Mouse (Mus musculus) megakaryocyte, embryonic 14.5 days (primary cell): ENCODE results near the gene Tac2. TPM values are rescaled to one million over a fixed set of nuclear protein-coding genes. Genes with fewer than 3 reads are reported as not detected.
A peak's percentile ranks its signal among the peaks of the same experiment; 100 is the strongest.

Source experiments
- H3K27me3 ChIP-seq: replicated peaks from 2 replicates; pipeline ENCODE3; 2012; ENCODE audit warnings: inconsistent platforms
- H3K36me3 ChIP-seq: replicated peaks from 2 replicates; pipeline ENCODE3; 2012; ENCODE audit warnings: low read length, inconsistent platforms, mixed read lengths
- H3K4me1 ChIP-seq: 2 replicates; pipeline ENCODE4 v1.6.1; 2012; ENCODE audit warnings: inconsistent platforms
- H3K4me3 ChIP-seq: replicated peaks from 2 replicates; pipeline ENCODE3; 2012; ENCODE audit warnings: moderate library complexity, mild to moderate bottlenecking, inconsistent platforms
- H3K9me3 ChIP-seq: 2 replicates; pipeline ENCODE4 v1.6.1; 2012; ENCODE audit warnings: inconsistent platforms
- FLI1 ChIP-seq: IDR thresholded peaks from 2 replicates; pipeline ENCODE4 v1.6.1; 2012; ENCODE audit warnings: low read length, inconsistent platforms, mixed read lengths
- GATA1 ChIP-seq: IDR thresholded peaks from 3 replicates; pipeline ENCODE4 v1.6.1; 2012; ENCODE audit warnings: mixed read lengths, low read length, inconsistent platforms, borderline replicate concordance
- polyA plus RNA-seq: library from polyadenylated mRNA; stranded (reverse); fragments of >175 nt; gene quantifications from 2 replicates; pipeline ENCODE4 v1.2.3, GENCODE M21; 2012; ENCODE audit warnings: low replicate concordance; ENCODE audit not compliant: insufficient read depth

Tac2 gene
- not detected in 2 replicates for polyA plus RNA-seq

DNA sequence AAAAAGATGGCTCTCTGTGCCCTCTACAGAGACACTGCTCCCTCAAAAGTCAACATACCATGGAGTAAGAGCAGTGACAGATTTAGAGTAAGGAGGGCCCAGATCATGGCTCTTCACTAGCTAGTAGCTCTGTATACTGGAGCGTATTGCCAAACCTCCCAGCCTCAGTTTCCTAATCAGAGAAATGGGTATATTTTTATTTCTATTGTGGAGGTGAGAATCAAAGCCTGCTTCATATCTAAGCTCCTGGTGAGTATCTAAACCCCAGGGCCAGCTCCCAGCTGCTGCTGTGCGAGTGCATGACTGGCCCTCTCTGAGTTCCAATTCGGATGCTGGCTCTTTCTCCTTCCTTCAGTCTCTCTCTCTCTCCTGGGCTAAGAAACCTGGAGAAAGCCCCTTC lies at the start of gene Tac2:
Gene Tac2, plus strand, starts transcription at position 301 of the 400 bp plus-strand sequence.
- Histone ChIP-seq H3K36me3 (no peaks in the 10 kb centered on the region), H3K4me3 (no peak within 1 kb of the TSS), H3K27me3 (peaks cover 95% of the 10 kb centered on the region), H3K9me3 (no peaks in the 10 kb centered on the region), H3K4me1 (peaks cover 3% of the 10 kb centered on the region; the same call in 1 of the 2 replicates)
- TF ChIP-seq FLI1 (no peak), GATA1 (no peak)

DNA sequence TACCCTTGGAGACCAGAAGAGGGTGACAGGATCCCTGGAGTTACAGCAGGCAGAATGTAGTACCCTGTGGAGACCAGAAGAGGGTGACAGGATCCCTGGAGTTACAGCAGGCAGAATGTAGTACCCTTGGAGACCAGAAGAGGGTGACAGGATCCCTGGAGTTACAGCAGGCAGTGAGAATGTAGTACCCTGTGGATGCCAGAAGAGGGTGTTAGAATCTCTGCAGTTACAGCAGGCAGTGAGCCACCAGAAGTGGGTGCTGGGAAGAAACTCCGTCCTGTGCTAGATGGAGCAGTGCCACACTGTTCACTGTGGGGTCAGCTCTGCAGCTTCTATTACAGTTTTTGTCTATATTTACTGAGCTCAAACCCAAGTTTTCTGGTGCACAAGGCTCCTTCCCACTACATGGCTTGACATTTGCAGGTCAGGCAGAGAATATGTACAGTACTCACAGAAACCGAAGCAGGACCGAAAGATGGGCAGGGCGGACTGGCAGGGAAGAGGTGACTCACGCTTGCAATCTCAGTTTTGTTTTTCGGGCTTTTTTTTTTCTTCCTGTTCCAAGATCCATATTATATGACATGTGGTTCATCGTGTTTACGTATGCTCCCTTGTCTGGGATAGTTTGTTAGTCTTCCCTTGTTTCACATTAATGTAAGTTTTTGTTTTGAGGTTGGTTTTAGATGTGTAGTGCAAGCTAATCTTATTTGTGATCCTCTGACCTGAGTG lies 49.3 kb upstream of the Tac2 start:
- Histone ChIP-seq H3K27me3 (no peaks in the 10 kb centered on the region), H3K36me3 (no peaks in the 10 kb centered on the region), H3K4me1 (peaks cover 42% of the 10 kb centered on the region), H3K9me3 (no peaks in the 10 kb centered on the region), H3K4me3 (peak overlapping the region; percentile 76)
- TF ChIP-seq GATA1 (no peak), FLI1 (no peak)

DNA sequence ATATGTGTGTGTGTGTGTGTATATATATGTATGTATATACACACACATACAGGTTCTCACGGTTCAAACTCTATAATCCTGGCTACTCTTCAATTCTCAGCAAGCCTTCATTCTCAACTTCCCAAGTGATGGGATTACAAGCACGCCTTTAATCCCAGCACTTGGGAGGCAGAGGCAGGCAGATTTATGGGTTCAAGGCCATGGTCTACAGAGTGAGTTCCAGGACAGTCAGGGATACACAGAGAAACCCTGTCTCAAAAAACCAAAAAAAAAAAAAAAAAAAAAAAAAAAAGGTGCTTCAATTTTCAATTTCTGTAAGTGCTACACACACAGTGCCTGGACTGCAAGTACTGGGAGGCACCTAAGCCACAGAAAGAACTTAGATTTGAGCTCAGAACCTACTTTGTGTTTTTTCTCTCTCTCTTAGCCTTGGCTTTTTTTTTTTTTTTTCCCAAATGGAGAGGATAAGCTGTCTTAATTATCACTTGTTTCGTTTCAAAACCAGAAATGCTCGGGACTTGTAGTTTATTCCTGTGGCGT lies 48.3 kb upstream of the Tac2 start:
- TF ChIP-seq GATA1 (no peak), FLI1 (no peak)
- peaks cover 32% of the 10 kb centered on the region for H3K4me1 ChIP-seq
- no peaks in the 10 kb centered on the region for H3K27me3 ChIP-seq
- no peaks in the 10 kb centered on the region for H3K9me3 ChIP-seq
- H3K4me3 ChIP-seq = peak overlapping the region; percentile 94
- H3K36me3 ChIP-seq = peaks cover under 1% of the 10 kb centered on the region

DNA sequence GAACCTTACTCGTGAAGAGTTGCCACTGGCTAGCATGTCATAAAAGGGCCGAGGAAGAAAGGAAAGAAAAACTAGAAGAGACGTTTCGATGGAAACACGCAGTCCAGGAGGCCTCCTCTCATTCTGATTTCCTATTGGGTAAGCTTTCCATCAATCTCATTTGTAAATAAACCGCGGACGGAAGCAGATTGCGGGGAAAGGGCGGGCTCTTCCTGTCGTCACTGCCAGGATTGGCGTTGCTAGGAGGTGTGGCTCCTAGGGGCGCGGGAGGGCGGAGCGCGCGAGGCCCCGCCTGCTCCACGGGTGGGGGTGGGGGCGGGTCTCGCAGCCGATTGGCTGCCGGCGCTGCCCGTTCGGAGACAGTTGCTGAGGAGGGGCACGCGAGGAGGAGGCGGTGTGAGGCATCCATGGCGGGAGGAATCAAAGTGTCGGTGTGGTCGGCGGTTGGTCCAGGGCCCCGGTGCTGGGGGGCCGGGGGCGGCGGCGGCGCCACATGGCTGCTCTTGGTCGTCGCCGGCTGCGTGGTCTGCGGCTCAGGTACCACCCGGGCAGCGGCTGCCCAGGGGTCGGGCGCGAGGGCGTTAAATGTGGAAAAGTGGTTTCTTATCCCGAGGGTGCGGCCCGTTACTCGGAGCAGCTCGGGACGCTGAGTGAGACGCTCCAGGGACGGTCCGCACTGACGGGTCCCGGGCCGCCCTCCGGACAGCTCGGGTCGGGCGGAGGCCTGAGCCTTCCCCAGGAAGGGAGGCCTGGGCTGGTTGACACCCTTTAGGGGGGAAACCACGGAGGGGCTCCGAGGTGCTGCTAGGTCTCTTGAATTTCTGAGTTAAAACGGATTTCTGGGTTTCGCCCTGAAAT lies 47.4 kb upstream of the Tac2 start:
- H3K36me3 ChIP-seq = peaks cover 3% of the 10 kb centered on the region
- no peaks in the 10 kb centered on the region for H3K27me3 ChIP-seq
- peak; percentile 65; the same call in 1 of the 2 replicates for TF ChIP-seq FLI1
- TF ChIP-seq GATA1 = peak; percentile 7; the same call in 1 of the 3 replicates
- peak overlapping the region; percentile 94 for H3K4me3 ChIP-seq
- peaks cover 28% of the 10 kb centered on the region for H3K4me1 ChIP-seq
- no peaks in the 10 kb centered on the region for H3K9me3 ChIP-seq

DNA sequence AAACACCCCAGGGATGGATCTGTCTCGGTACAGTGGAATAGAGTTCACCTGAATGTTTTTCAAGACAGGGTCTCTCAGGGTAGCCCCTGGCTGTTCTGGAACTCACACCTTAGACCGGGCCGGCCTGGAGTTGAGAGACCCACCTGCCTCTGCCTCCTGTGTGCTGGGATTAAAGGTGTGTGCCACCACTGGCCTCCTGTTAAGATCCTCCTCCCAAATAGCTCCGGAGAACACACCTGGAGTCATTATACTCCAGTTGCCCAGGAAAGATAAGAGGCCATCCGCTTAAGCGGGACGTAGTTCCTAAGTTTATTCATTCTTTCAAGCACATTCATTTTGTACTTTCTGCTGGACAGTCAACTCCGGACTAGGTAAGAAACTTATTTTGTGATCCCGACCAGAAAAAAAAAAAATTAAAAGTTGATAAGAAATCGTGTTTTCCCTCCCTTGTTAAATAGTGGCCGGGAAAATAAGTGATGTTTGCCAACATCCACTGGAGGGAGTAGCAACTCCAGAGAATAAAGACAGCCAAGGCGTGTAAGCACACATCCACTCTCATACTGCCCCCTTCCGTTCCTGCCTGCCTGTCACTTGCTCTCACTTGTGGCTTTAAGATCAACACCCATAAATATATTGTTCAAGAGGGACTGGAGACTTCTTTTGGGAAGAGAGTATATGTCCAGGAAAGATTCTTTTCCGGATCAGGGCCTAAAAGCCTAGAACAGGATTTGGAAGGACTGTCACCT lies 46.5 kb upstream of the Tac2 start:
- Histone ChIP-seq H3K27me3 (no peaks in the 10 kb centered on the region), H3K4me1 (peaks cover 35% of the 10 kb centered on the region), H3K36me3 (peaks cover 3% of the 10 kb centered on the region), H3K4me3 (peak overlapping the region; percentile 94), H3K9me3 (no peaks in the 10 kb centered on the region)
- TF ChIP-seq FLI1 = no peak
- no peak for TF ChIP-seq GATA1

DNA sequence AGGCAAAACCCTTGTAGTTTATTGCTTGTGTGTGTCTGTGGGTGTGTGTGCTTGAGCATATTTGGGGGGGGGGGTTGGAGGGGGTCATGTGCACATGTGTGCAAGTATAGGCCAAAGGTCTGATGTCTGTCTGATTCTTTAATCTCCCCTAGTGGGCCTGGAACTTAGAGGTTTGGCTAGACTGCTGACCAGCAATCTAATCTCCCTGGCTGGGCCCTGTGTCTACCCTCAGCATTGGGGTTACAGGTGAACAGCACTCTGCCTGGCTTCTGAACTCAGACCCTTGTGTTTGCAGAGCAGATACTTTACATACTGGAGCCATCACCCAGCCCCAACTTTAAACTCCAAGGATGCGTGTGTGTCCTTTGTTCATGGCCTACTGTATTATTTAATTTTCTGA lies 45.1 kb upstream of the Tac2 start:
- Histone ChIP-seq H3K27me3 (no peaks in the 10 kb centered on the region), H3K36me3 (peaks cover 3% of the 10 kb centered on the region), H3K4me1 (peaks cover 34% of the 10 kb centered on the region), H3K4me3 (no peak overlapping the region), H3K9me3 (no peaks in the 10 kb centered on the region)
- no peak for TF ChIP-seq GATA1
- TF ChIP-seq FLI1 = no peak

DNA sequence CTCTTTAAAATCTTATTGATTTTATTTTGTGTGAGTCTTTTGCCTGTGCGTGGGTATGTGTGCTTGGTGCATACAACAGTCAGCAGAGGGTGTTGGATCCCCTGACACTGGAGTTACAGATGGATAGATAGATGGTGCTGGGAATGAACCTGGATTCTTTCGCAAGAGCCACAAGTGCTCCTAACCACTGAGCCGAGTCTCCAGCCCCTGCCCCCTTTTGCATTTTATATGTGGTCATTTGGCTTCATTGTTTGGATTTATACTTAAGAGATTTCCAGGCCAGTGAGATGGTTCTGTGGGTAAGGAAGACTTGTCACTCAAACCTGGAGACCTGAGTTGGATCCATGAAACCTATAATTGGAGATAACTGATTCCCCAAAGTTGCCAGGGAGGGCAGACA lies 44.4 kb upstream of the Tac2 start:
- Histone ChIP-seq H3K9me3 (no peaks in the 10 kb centered on the region), H3K36me3 (peaks cover 3% of the 10 kb centered on the region), H3K27me3 (no peaks in the 10 kb centered on the region), H3K4me1 (peaks cover 32% of the 10 kb centered on the region), H3K4me3 (no peak overlapping the region)
- TF ChIP-seq FLI1 (no peak), GATA1 (no peak)

DNA sequence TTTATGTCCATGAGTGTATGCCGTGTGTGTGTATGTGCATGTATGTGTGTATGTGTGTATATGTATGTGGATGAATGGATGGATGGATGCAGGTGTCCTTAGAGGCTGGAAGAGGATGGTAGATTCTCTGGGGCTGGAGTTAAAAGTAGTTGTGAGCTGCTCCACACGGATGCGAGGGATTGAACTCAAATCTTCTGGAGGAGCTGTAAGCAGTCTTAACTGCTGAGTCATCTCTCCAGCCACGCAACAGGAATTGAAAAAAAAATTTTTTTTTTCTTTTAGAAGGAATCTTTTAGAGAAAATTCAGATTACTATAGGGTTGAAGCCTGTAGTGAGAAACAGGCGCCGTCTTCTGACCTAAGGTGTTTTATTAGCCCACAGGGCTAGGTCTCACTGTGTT lies 41.4 kb upstream of the Tac2 start:
- no peak for TF ChIP-seq FLI1
- TF ChIP-seq GATA1 = no peak

DNA sequence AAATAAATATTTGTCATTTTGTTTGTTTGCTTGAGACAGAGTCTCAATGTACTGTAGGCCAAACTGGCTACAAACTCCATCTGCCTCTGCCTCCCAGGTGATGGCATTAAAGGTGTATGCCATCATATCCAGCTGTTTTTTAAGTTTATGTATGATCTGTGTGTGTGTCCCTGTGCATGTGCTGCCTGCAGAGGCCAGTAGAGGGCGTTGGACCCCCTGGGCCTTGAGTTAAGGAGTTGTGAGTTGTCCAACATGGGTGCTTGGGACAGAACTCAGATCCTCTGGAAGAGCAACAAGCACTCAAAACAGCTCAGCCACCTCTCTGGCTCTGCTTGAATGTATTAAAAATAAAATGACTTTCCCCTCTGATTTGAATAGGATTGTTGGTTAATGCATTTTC lies 33.2 kb upstream of the Tac2 start:
- peaks cover 32% of the 10 kb centered on the region for H3K36me3 ChIP-seq
- H3K9me3 ChIP-seq = no peaks in the 10 kb centered on the region
- H3K27me3 ChIP-seq = no peaks in the 10 kb centered on the region
- peaks cover 1% of the 10 kb centered on the region for H3K4me1 ChIP-seq
- no peak overlapping the region for H3K4me3 ChIP-seq
- TF ChIP-seq GATA1 = no peak
- TF ChIP-seq FLI1 = no peak

More for the DNA sequence above, 41.4 kb upstream of the Tac2 start:
- peaks cover 22% of the 10 kb centered on the region for H3K4me1 ChIP-seq
- no peaks in the 10 kb centered on the region for H3K9me3 ChIP-seq
- H3K4me3 ChIP-seq = no peak overlapping the region
- no peaks in the 10 kb centered on the region for H3K27me3 ChIP-seq
- peaks cover 3% of the 10 kb centered on the region for H3K36me3 ChIP-seq
